Mouse (Mus musculus) testis, adult 2 months (tissue): ENCODE measurements around the gene Cnot1. TPM values are rescaled to one million over a fixed set of nuclear protein-coding genes. Genes with fewer than 3 reads are reported as not detected.
A peak's percentile ranks its signal among the peaks of the same experiment; 100 is the strongest.

Experiments used
- H3K27ac ChIP-seq: fragments of 200-500 bp; 2 replicates; pipeline ENCODE4 v1.5.1; 2012; ENCODE audit warnings: low read depth, low read length; ENCODE audit not compliant: control insufficient read depth, insufficient read depth
- H3K27me3 ChIP-seq: fragments of 200-500 bp; 2 replicates; pipeline ENCODE4 v1.6.1; 2012; ENCODE audit warnings: mild to moderate bottlenecking, low read length, moderate library complexity; ENCODE audit not compliant: control insufficient read depth, insufficient read depth
- H3K36me3 ChIP-seq: fragments of 200-500 bp; 2 replicates; pipeline ENCODE4 v1.6.1; 2012; ENCODE audit warnings: mild to moderate bottlenecking, low read length; ENCODE audit not compliant: control insufficient read depth, insufficient read depth
- H3K4me1 ChIP-seq: fragments of 200-500 bp; 2 replicates; pipeline ENCODE4 v1.6.1; 2012; ENCODE audit warnings: low read length; ENCODE audit not compliant: control insufficient read depth, insufficient read depth
- H3K4me3 ChIP-seq: fragments of 200-500 bp; 2 replicates; pipeline ENCODE4 v1.5.1; 2012; ENCODE audit warnings: low read depth, mild to moderate bottlenecking, low read length, moderate library complexity, mixed read lengths; ENCODE audit not compliant: control insufficient read depth
- CTCF ChIP-seq: fragments of 200-500 bp; IDR thresholded peaks from 2 replicates; pipeline ENCODE4 v1.5.1; 2012; ENCODE audit warnings: low read depth, mild to moderate bottlenecking, inconsistent platforms, low read length, moderate library complexity; ENCODE audit not compliant: control insufficient read depth, insufficient read depth, insufficient replicate concordance
- POLR2A ChIP-seq: fragments of 200-500 bp; IDR thresholded peaks from 2 replicates; pipeline ENCODE4 v1.6.1; 2012; ENCODE audit warnings: low read depth, mild to moderate bottlenecking, inconsistent platforms, low read length, moderate library complexity; ENCODE audit not compliant: control insufficient read depth
- polyA plus RNA-seq: library from polyadenylated mRNA; depleted of rRNA; stranded (reverse); fragments of >200 nt; gene quantifications from 2 replicates; pipeline ENCODE4 v1.2.3, GENCODE M21; 2012

Gene Cnot1
- polyA plus RNA-seq, 1 experiment: 236 TPM

DNA sequence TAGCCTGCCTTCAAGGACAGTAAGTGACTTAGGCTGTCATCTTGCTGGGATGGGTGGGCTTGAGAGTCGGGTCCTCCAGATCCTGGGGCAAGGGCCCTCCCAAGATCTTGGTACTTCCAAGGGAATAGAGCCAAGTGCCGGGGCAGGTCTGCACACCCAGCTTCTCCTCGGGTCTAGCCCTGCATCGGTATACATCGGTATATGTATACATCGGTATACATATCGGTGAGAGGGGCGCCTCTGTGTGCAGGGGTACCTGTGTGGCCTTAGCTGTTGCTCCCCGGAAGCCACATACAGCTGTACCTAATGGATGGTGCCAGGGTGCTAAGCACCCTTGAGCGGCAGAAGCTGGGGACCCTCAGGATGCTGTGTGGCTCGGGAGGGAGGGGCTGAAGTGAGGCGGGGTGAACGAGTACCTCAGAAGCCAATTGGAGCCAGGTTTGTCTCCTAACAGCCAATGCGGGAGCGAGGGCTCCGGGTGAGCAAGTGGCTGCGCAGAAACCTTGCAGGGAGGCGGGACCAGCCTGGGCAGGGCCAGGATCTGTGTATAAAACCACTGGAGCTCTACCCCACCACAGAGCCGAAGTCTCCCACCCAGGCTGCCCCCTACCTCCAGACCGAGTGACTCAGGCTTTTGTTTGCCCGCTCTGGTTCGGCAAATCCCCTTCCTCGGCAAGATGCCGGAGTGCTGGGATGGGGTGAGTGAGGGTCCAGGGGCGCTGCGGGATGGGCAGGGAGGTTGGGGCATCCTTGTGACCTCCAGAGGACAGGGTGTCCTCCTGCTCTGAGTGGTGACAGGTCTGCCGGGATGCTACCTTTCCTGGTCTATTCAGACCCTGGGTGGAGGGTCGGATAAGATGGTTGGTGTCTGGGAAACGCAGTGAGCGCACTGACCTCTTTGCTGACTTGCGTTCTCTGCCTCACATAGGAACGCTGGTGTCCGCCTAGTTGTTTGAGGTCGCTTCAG lies 104.5 kb downstream of the Cnot1 start:
- Histone ChIP-seq H3K27ac (no peak overlapping the region), H3K36me3 (no peaks in the 10 kb centered on the region), H3K4me1 (peaks cover 10% of the 10 kb centered on the region), H3K4me3 (peak overlapping the region; percentile 50), H3K27me3 (no peaks in the 10 kb centered on the region)
- TF ChIP-seq CTCF: no peak
- TF ChIP-seq POLR2A: no peak

DNA sequence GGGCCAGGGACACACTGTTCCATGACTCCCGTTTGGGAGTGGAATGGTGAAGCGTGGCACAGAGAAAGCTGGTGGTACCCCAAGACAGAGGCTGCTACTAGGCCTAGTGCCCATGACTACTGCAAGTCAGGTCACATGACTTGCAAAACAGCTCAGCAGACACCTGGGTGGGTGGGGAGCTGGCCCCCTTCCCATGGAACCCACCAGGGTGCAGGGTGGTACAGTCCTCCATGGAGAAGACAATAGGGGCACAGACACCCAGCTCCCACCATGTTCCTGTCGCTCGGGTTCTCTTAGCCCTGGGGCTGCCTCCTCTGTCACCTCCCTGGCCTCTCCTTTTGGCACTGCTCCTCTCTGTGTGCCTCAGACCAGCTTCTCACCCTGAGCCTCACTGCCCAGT lies 105.5 kb downstream of the Cnot1 start:
- Histone ChIP-seq H3K4me3 (no peak overlapping the region), H3K36me3 (no peaks in the 10 kb centered on the region), H3K27me3 (no peaks in the 10 kb centered on the region), H3K4me1 (peaks cover 10% of the 10 kb centered on the region), H3K27ac (no peak overlapping the region)
- no peak for TF ChIP-seq CTCF
- no peak for TF ChIP-seq POLR2A

DNA sequence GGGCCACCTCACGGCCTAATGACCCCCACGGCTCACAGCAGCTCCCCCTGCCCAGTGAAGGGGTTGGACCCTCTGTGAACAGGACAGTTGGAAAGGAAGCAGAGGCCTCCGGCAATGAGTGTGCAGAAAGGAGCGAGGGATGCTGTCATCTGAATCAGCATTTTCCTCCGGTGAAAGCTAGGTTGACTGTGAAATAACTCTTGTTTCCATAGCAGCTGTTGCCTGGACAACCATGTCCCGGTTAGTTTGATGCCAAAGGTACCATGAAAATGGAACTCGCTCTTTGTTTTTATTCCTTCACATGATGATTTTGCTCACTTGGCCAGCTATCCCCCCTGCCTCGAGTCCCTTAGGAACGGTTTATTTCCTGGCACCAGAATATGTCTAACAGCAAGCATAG lies 107.0 kb downstream of the Cnot1 start:
- no peak overlapping the region for H3K4me3 ChIP-seq
- peaks cover 10% of the 10 kb centered on the region for H3K4me1 ChIP-seq
- no peak overlapping the region for H3K27ac ChIP-seq
- TF ChIP-seq CTCF (no peak), POLR2A (no peak)
- no peaks in the 10 kb centered on the region for H3K27me3 ChIP-seq
- no peaks in the 10 kb centered on the region for H3K36me3 ChIP-seq

DNA sequence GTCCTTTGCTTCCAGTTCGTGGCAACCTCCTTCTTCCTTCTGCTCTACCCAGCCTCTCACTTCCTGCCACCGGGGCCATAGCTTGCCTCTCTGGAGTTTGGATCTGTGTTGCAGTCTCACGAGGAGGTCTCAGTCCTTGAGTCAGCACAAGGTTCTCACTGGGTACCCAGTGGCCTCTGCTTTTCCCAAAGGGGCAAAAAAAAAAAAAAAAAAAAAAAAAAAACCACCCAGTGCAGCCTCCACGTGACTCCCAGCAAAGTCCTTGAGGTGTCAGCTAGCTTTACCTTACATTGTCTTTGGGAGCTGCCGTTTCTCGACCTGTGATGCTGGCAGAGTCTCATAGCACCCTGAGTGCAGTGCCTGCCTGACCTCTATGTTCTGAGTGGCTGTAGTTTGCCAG lies 109.1 kb downstream of the Cnot1 start:
- Histone ChIP-seq H3K36me3 (no peaks in the 10 kb centered on the region), H3K27ac (no peak overlapping the region), H3K4me1 (peaks cover 3% of the 10 kb centered on the region; the same call in 1 of the 2 replicates), H3K27me3 (no peaks in the 10 kb centered on the region), H3K4me3 (no peak overlapping the region)
- no peak for TF ChIP-seq CTCF
- no peak for TF ChIP-seq POLR2A

DNA sequence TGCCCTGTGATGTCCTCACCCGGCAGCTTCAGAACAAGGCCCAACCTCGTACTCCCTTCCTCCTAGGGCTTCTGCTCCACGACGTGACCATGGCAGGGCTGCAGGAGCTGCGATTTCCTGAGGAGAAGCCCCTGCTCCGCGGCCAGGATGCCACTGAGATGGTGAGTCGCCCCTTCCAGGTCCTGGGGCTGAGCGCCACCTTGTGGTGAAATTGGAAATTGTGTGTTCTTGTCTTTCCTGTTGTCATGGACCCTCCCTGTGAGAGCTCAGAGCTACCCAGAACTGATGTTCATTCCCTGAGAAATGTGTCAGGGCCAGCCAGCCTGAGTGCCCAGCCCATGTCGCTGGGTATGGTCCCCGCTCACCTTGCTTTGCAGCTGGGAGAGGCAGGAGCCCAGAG lies 110.1 kb downstream of the Cnot1 start:
- peak; percentile 89 for TF ChIP-seq CTCF
- no peak for TF ChIP-seq POLR2A
- H3K27ac ChIP-seq: no peak overlapping the region
- no peaks in the 10 kb centered on the region for H3K36me3 ChIP-seq
- H3K27me3 ChIP-seq: no peaks in the 10 kb centered on the region
- H3K4me3 ChIP-seq: no peak overlapping the region
- no peaks in the 10 kb centered on the region; the same call in 1 of the 2 replicates for H3K4me1 ChIP-seq

DNA sequence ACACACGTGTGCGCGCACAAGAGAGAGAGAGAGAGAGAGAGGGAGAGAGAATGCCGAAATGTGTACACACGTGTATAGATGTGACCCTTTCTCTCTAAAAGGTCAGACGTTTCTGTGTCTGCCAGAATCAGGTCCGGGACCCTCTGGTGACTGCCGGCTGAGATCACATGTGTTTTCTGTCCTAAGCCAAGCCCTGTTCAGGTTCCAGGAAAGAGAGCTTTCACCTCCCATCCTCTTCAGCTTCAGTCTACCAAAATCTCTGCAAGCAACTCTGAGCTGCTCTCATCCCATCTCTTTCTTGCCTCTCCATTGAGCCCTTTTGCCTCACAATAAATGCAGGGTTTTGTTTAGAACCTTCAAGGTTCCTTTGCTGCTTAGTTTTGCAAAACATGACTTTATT lies 110.6 kb downstream of the Cnot1 start:
- H3K27me3 ChIP-seq: no peaks in the 10 kb centered on the region
- no peak for TF ChIP-seq CTCF
- TF ChIP-seq POLR2A: no peak
- H3K4me1 ChIP-seq: no peaks in the 10 kb centered on the region; the same call in 1 of the 2 replicates
- H3K27ac ChIP-seq: no peak overlapping the region
- H3K36me3 ChIP-seq: no peaks in the 10 kb centered on the region
- no peak overlapping the region for H3K4me3 ChIP-seq

DNA sequence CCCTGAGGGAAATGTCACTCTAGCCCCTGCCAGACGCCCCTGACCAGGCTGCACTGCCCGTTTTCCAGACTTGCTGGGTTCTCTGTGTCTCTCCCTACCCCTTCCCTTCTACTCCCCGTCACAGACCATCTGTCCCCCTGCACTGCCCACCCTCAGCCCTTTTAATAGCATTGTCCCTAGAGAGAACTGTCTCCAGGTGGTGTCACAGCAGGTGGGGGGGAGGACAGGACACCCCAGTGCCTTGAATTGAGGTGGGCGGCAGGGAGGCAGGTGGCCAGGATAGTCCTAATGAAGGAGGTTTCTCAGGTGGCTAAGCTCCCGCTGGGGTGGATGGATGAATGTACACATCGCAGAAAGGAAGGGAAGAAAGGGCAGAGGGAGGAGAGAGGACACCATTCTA lies 112.6 kb downstream of the Cnot1 start:
- Histone ChIP-seq H3K27ac (no peak overlapping the region), H3K36me3 (no peaks in the 10 kb centered on the region), H3K27me3 (no peaks in the 10 kb centered on the region), H3K4me3 (no peak overlapping the region), H3K4me1 (no peaks in the 10 kb centered on the region; the same call in 1 of the 2 replicates)
- TF ChIP-seq CTCF (no peak), POLR2A (no peak)
